Mouse (Mus musculus) kidney, embryonic 14.5 days (tissue): ENCODE data around the gene AI661453. TPM values are rescaled to one million over a fixed set of nuclear protein-coding genes. Genes with fewer than 3 reads are reported as not detected.
"Not testable (repeated sequence)": the region's sequence is repeated elsewhere in the genome, so short reads cannot be mapped to it uniquely, and the experiment has no call there.

ENCODE experiments used
- ATAC-seq: fragments of 200-750 bp; cut with Nextera tagmentation; 2 replicates; pipeline ENCODE4 v1.8.0; 2017; ENCODE audit warnings: moderate number of reproducible peaks, mild to moderate bottlenecking, moderate TSS enrichment, moderate library complexity; ENCODE audit not compliant: low FRiP score, low TSS enrichment
- H3K27ac ChIP-seq: fragments of 300-500 bp; sonication (generic); 2 replicates; pipeline ENCODE4 v1.5.1; 2014; ENCODE audit warnings: low read depth, mild to moderate bottlenecking, low read length, moderate library complexity, mixed read lengths
- H3K27me3 ChIP-seq: fragments of 300-500 bp; sonication (generic); 2 replicates; pipeline ENCODE4 v1.6.1; 2014; ENCODE audit warnings: mild to moderate bottlenecking, low read length; ENCODE audit not compliant: control insufficient read depth, insufficient read depth
- H3K36me3 ChIP-seq: fragments of 300-500 bp; sonication (generic); 2 replicates; pipeline ENCODE4 v1.6.1; 2014; ENCODE audit warnings: low read length, mixed read lengths; ENCODE audit not compliant: control insufficient read depth, insufficient read depth
- H3K4me1 ChIP-seq: fragments of 300-500 bp; sonication (generic); 2 replicates; pipeline ENCODE4 v1.6.1; 2014; ENCODE audit warnings: low read length, mixed read lengths; ENCODE audit not compliant: control insufficient read depth, insufficient read depth
- H3K4me2 ChIP-seq: fragments of 300-500 bp; sonication (generic); replicated peaks from 2 replicates; pipeline ENCODE4 v1.6.1; 2014; ENCODE audit warnings: low read depth, mild to moderate bottlenecking, low read length
- H3K4me3 ChIP-seq: fragments of 300-500 bp; sonication (generic); 2 replicates; pipeline ENCODE4 v1.5.1; 2014; ENCODE audit warnings: mild to moderate bottlenecking, low read length
- H3K9ac ChIP-seq: fragments of 300-500 bp; sonication (generic); 2 replicates; pipeline ENCODE4 v1.6.1; 2014; ENCODE audit warnings: low read depth, mild to moderate bottlenecking, low read length, moderate library complexity
- H3K9me3 ChIP-seq: fragments of 300-500 bp; sonication (generic); 2 replicates; pipeline ENCODE4 v1.6.1; 2016; ENCODE audit warnings: low read length; ENCODE audit not compliant: control insufficient read depth
- WGBS: fragments of 180-500 bp; shearing (Covaris S2); extraction: QIAGEN DNeasy Blood & Tissue Kit; methylation state at CpG from one replicate; pipeline ENCODE4 v1.1.7; 2014; 5-methylcytosine and 5-hydroxymethylcytosine counted together
- polyA plus RNA-seq: library from polyadenylated mRNA; unstranded; fragments of >200 nt; fragmentation: Nextera tagmentation; extraction: Ambion mirVana; gene quantifications from 2 replicates; pipeline ENCODE4 v1.2.1, GENCODE M21; 2014

Gene AI661453
- polyA plus RNA-seq, 1 experiment from 2014 or later = 1.6 TPM

- not testable (repeated sequence) for H3K9me3 ChIP-seq, H3K27ac ChIP-seq, H3K4me1 ChIP-seq, H3K36me3 ChIP-seq
- Histone ChIP-seq H3K4me2 (peak overlapping the region; percentile 57), H3K4me3 (peak overlapping the region; percentile 34), H3K9ac (0 out of 2 replicates have a peak overlapping the region, but pooled peaks have one; percentile 28), H3K27me3 (peaks cover 19% of the 10 kb centered on the region)
- WGBS = 3% methylated on average over 74 of the region's 74 CpGs
- peak; percentile 22; the same call in 1 of the 2 replicates for ATAC-seq
Measured at GRCm38 (mm10) chr17:47409897-47410861, 26.2 kb upstream of the AI661453 start.

DNA sequence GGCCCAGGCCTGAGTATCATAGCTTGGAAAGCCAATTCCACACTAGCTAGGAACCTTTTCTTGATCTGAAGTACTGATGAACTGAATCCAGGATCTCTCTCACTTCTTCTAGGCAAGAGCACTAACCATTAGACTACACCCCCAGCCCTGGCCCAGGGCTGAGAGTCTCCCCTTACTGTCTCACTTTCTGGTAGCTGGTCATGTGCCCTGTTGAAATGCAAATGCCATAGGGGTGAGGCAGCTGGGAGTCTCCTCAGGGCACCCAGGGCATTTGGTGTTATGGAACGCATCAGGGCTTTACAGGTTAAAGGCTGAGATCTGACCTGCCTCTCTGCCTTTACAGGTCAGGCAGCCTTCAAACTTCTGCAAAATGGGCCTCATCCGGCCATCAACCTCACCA, 16.2 kb upstream of the AI661453 start:
- Histone ChIP-seq H3K4me3 (no peak overlapping the region), H3K27me3 (no peaks in the 10 kb centered on the region), H3K9me3 (no peaks in the 10 kb centered on the region), H3K4me2 (no peak overlapping the region), H3K9ac (no peak overlapping the region), H3K4me1 (0 out of 2 replicates have a peak, but pooled peaks cover 3% of the 10 kb centered on the region), H3K36me3 (no peaks in the 10 kb centered on the region), H3K27ac (no peak overlapping the region)
- WGBS = 71% methylated on average over 2 of the region's 2 CpGs
- ATAC-seq = no peak

- no peak overlapping the region for H3K4me2 ChIP-seq
- H3K9ac ChIP-seq = no peak overlapping the region
- H3K9me3 ChIP-seq = no peaks in the 10 kb centered on the region
- H3K4me1 ChIP-seq = 0 out of 2 replicates have a peak, but pooled peaks cover 3% of the 10 kb centered on the region
- WGBS = 82% methylated on average over 3 of the region's 3 CpGs
- no peak overlapping the region for H3K4me3 ChIP-seq
- H3K27ac ChIP-seq = no peak overlapping the region
- no peaks in the 10 kb centered on the region for H3K36me3 ChIP-seq
- ATAC-seq = no peak
- no peaks in the 10 kb centered on the region for H3K27me3 ChIP-seq
Measured at GRCm38 (mm10) chr17:47421566-47421965, 14.8 kb upstream of the AI661453 start.

DNA sequence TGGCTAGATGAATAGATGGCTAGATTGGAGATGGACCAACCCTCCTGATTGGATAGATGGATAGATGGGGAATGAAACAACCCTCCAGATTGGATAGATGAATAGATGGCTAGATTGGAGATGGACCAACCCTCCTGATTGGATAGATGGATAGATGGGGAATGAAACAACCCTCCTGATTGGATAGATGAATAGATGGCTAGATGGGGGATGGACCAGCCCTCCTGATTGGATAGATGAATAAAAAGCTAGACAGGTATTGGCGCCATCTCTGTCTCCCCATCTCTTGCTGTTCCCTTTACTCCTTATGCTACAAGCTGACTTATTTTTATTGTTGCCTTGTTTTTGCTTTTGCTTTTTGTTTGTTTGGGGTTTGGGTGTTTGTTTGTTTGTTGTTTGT, 13.8 kb upstream of the AI661453 start:
- not testable (repeated sequence) for H3K4me3 ChIP-seq

DNA sequence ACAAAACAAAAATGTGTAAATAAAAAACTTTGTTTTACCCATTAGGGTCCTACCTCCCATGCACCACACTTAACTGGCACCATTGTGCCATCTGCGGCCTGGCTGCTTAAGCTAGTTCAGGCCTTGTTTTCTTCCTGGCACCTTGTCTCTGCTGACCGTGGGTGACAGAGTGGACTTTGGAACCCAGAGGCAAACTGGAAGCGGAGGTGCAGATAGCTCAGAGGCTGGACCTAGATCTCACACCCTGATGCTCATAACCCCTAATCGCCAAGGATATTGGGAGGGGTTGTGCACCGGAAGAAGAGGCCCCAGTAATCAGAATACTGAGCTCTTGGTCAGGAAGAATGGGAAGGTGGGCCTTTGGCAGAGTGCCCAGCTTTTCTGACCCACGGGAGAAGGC, 12.2 kb upstream of the AI661453 start:
- Histone ChIP-seq H3K9ac (no peak overlapping the region), H3K4me2 (no peak overlapping the region), H3K27ac (no peak overlapping the region; the same call in 1 of the 2 replicates), H3K4me1 (peaks cover 15% of the 10 kb centered on the region; the same call in 1 of the 2 replicates), H3K9me3 (no peaks in the 10 kb centered on the region), H3K4me3 (no peak overlapping the region), H3K36me3 (no peaks in the 10 kb centered on the region), H3K27me3 (no peaks in the 10 kb centered on the region)
- no peak for ATAC-seq
- WGBS = 72% methylated on average over 6 of the region's 6 CpGs

More for the DNA sequence above, 13.8 kb upstream of the AI661453 start:
- H3K27me3 ChIP-seq, H3K27ac ChIP-seq, ATAC-seq, H3K9ac ChIP-seq, H3K36me3 ChIP-seq, H3K4me1 ChIP-seq, H3K4me2 ChIP-seq, H3K9me3 ChIP-seq: not testable (repeated sequence)
- 100% methylated on average over 1 of the region's 1 CpGs for WGBS

DNA sequence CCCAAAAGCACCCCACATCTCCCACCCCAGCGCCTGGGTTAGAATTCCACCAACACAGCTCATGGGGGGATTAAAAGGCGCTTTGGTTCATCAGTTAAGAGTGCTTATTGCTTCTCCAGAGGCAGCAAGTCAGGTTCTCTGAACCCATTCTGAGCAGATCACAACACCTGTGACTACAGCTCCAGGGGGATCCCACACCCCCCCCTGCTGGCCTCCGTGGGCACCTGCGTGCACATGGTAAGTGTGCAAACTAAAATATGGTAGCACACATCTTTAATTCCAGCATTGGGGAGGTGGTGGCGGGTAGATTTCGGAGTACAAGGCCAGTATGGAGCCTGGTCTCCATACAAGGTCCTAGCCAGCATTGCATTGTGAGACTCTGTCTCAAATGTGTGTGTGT, 9.1 kb upstream of the AI661453 start:
- no peak for ATAC-seq
- no peak overlapping the region for H3K4me2 ChIP-seq
- no peak overlapping the region for H3K27ac ChIP-seq
- 75% methylated on average over 6 of the region's 6 CpGs for WGBS
- no peaks in the 10 kb centered on the region for H3K27me3 ChIP-seq
- H3K36me3 ChIP-seq = no peaks in the 10 kb centered on the region
- H3K4me3 ChIP-seq = no peak overlapping the region
- peaks cover 17% of the 10 kb centered on the region; the same call in 1 of the 2 replicates for H3K4me1 ChIP-seq
- H3K9ac ChIP-seq = no peak overlapping the region
- H3K9me3 ChIP-seq = no peaks in the 10 kb centered on the region

DNA sequence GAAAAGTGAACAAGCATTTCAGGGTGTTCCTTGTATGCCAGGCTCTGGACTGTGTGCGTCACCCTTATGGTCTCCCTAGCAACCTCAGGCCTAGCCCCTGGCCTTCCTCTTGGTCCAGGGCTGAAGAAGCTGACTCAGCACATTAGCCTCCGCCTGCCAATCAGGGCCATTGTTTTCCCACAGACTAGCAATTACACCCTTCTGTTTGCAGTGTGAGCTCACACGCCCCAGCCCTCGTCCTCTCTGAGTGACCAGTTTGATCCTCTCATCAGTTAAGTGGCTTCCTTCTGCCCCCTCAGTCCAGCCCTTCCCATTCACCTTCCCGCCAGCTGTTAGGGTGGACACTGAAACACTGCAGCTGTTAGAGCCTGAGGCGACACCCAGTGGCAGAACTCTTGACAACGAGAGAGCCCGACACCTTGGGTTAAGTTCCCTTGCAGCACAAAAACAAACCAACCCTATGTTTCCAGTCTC, 7.5 kb upstream of the AI661453 start:
- Histone ChIP-seq H3K9me3 (no peaks in the 10 kb centered on the region), H3K36me3 (no peaks in the 10 kb centered on the region), H3K4me3 (no peak overlapping the region), H3K4me2 (peak overlapping the region; percentile 12; the same call in 1 of the 2 replicates), H3K4me1 (peaks cover 17% of the 10 kb centered on the region; the same call in 1 of the 2 replicates), H3K9ac (0 out of 2 replicates have a peak overlapping the region, but pooled peaks have one; percentile 2), H3K27ac (no peak overlapping the region), H3K27me3 (no peaks in the 10 kb centered on the region)
- ATAC-seq = peak; percentile 87
- WGBS = 5% methylated on average over 8 of the region's 8 CpGs

DNA sequence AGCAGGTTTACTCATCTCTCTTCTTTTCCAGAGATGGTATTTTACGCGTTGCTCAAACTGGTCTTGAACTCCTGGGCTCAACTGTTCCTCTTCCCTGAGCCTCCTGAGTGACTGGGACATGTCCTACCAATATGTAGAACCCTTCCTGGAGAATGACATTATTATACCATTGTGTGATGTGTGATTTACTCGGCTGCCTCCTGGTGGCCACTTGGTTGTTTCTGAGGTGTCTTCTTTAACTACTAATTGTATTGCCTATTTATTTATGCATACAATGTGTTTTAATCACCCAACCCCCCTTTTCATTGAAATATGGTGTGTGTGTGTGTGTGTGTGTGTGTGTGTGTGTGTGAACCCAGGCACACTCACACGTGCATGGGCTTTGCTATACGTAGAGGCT, 5.6 kb upstream of the AI661453 start:
- no peak overlapping the region for H3K9ac ChIP-seq
- no peak overlapping the region for H3K4me3 ChIP-seq
- peaks cover 14% of the 10 kb centered on the region; the same call in 1 of the 2 replicates for H3K4me1 ChIP-seq
- no peaks in the 10 kb centered on the region for H3K9me3 ChIP-seq
- H3K27ac ChIP-seq = no peak overlapping the region
- no peak overlapping the region for H3K4me2 ChIP-seq
- 69% methylated on average over 5 of the region's 5 CpGs for WGBS
- no peak for ATAC-seq
- no peaks in the 10 kb centered on the region for H3K27me3 ChIP-seq
- H3K36me3 ChIP-seq = no peaks in the 10 kb centered on the region
